Mouse (Mus musculus) embryonic fibroblast, embryonic 13.5 days (primary cell): Measurements from ENCODE around the gene Hs2st1.

Source experiments
- CTCF ChIP-seq: IDR thresholded peaks from 2 replicates; pipeline ENCODE4 v1.5.1; 2011; ENCODE audit warnings: mild to moderate bottlenecking, control low read depth, low read length, moderate library complexity, borderline replicate concordance; ENCODE audit not compliant: insufficient read depth
- POLR2A ChIP-seq: IDR thresholded peaks from 2 replicates; pipeline ENCODE4 v1.6.1; 2011; ENCODE audit warnings: low read depth, mild to moderate bottlenecking, control low read depth, low read length, moderate library complexity

- TF ChIP-seq POLR2A, result no peak
- no peak for TF ChIP-seq CTCF
Measured at GRCm38 (mm10) chr3:144400870-144401269, 169.1 kb downstream of the Hs2st1 start.
